Mouse (Mus musculus) CD4-positive, CD25-positive, alpha-beta regulatory T cell, adult 4 months (primary cell): ENCODE data around the gene Syngr1. TPM values are rescaled to one million over a fixed set of nuclear protein-coding genes. Genes with fewer than 3 reads are reported as not detected.

Experiments used
- ATAC-seq: one replicate; pipeline ENCODE4 v1.8.0; 2017
- polyA plus RNA-seq, 2 experiments: library from polyadenylated mRNA; unstranded; fragments of 100-300 nt; shearing (Covaris generic); gene quantifications; one replicate each; pipeline ENCODE4 v1.2.1; 2017

Gene Syngr1
- polyA plus RNA-seq, 2 experiments from 2014 or later, result 0.86 to 0.94 TPM

DNA sequence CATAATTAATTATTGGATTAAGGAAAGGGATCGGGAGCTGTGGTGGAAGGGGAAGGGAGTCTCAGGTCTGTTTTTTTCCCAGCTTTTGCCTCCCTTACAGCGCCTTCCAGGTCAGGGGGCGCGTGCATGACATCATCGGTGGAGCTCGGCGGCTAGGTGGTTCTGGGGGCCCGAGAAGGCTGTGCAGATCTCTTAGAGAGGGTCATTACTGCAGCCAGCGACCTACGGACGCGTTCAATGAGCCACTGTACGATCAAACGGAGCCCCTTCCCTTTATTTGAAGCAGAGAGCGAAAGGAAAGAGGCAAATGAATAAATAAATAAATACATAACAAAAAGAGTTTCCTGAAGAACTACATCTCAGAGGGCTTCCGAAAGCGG is 403 bp upstream of the Syngr1 start:
- ATAC-seq, result no peak

DNA sequence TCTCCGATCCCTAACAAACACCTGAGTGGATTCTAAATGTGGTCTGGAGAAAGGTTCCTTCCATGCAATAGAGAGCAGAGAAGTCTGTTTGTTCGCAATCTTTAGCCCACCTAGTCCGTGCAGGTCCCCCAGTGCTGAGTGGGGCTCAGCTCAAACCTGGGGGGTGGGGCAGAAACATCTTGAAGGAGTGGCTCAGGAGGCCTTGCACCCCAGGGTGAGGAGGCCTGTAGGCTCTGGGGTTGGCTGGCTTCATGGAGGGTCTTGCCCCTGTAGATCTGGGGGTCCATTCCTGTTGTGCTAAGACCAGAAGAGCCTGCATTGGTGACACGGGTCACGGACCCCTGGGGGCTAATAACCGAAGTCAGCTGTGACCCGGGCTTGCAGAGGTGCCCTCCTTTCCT is 907 bp downstream of the Syngr1 start:
- no peak for ATAC-seq

DNA sequence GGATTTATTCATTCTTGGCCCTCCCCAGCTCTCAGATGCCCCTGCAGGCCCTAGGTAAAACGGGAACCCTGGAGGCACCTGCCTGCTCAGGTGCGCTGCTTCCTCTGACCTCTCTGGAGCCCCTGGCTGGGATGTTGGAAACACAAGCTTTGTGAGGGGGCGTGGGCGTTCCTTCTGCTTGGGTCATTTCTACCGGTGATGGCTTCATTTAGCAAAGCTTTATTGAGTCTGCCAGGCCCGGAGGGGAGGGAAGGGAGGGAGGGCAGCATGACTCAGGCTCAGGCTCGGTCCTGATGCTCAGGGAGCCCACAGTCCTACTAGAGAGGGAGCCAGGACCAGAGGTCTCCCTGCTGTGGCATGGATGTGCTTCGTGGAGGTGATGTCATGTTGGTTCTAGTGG is 1.5 kb downstream of the Syngr1 start:
- no peak for ATAC-seq

DNA sequence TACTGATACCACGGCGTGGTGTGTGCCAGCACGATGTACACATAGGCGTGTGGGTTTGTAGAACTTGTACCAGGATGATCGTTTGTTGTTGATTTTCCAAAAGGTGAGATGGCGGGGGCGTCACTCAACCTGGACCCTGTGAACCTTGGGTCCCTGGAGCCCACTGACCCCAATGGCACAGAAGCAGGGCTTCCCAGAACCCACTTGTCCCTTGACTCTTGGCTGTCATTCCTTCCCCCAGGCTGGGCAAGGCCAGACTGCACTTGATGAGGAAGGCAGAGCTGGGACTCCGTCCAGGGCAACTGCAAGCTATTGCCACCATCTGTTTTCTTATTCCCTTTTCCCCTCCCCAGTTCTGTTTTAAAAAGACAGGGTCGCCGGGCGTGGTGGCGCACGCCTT is 3.1 kb downstream of the Syngr1 start:
- ATAC-seq, result no peak

DNA sequence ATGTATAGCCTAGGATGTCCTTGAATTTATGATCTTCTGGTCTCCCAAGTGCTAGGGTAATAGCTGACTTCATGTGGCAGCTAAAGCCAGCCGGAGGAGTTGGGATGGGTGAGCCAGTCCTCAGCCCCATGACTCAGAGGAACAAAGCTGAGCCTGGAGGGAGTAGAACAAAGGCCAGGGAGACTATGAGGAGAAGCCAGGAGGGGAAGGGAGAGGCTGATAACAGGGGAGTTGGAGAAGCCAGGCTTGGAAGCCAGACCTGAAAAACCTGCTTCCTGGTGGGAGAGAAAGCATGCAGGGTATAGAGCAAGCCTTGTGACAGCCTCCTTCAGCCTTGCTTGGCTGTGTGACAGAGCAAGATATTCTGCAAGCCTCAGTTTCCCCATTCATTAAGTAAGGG is 4.5 kb downstream of the Syngr1 start:
- no peak for ATAC-seq

DNA sequence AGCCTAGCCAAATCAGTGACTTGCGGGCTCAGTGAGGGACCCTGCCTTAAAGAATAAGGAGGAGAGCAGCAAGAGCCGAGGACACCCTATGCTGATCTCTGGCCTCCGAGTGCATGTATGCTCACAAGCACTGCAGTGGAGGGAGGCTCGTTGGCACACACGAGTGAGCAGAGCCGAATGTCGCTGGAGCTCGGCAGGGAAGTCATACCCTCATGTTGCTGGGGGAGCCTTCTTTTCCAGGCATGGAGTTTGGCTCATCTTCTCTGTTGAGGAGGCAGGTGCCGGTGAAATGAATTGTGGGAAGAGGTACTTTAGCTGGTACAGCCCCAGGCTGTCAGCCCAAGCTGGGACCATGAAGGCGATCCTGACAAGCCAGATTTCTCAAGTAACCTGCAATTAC is 5.3 kb downstream of the Syngr1 start:
- no peak for ATAC-seq

DNA sequence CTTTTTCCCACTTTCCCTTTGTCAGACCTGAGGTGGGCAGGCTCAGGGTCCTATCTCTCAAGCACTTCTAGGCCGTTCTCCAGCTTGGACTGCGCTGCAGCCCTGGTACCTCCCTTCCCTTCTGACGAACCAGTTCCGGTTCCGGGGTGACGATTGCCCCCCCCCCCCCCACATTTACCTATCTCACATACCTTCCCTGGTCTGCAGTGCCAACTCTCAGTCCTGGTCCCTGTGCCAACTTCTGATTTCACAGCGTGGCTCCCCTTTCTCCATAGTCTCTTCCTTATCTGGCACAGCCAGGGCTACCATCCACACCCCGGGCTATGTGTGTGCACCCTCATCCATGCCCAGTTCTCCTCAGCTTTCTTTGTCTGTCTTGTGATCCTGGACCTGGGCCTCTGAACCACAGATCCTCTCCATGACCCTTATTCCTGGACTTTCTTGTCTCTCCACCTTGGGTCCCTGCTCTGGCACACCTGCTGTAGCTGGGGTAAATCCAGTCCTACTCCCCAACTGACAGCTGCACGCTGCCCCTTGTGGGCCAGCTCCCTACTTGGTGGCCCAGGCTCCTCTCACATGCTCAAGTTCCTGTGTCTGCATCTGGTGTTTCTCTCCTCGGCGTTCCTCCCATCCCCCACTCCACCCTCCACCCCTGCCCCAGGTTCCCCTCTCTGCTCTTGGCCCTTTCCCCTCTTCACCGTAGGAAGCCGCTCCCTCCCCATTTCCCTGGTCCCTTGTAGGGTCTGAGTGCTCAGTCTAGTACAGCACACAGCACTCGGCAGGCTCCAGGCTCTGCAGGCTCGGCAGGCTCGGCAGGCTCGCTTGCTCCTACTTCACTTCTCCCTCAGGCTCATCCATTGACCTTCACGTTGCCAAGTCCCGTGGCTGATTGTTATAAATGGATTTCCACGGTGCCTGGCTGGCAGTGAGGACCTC is 6.1 kb downstream of the Syngr1 start:
- ATAC-seq, result peak; percentile 73

DNA sequence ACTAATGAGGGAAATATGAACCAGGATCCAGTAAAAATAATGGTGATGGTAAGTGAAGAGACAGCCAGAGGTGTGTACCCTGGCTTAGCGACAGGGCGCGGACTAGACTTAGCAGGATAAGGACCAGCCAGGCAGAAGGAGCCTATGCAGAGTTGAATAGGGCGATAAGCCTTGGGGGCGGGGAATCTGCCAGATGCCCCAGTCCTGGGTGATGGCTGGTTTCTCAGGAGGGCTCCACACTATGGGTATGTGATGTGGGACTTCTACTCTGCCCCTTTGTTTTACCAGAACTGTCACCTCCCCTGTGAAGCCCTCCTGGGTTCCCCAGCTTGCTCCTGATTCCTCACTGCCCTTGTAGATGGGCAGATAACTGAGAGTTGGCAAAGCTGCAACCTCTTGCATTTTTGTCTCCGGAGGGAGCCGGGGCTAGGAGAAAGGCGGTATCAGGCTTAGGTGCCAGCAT is 6.9 kb downstream of the Syngr1 start:
- no peak for ATAC-seq

DNA sequence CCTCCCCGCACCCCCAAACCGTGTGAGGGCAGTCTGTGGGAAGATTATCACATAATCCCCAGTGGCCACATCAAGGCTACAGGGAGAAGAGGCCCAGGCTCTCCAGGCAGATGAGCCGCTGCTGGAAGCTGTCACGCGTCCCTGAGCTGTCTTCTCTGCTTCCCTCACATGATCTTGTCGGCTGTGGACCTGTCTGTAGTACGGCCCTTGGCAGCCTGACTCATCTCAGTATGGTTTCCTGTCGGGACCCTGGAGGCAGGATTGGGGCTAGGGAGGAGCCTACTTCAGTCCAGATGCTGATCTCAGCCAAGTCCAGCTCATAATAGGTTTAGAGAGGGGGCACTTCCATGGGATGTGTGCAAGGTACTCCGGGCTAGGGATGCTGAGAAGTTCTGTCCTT is 7.7 kb downstream of the Syngr1 start:
- ATAC-seq, result no peak

DNA sequence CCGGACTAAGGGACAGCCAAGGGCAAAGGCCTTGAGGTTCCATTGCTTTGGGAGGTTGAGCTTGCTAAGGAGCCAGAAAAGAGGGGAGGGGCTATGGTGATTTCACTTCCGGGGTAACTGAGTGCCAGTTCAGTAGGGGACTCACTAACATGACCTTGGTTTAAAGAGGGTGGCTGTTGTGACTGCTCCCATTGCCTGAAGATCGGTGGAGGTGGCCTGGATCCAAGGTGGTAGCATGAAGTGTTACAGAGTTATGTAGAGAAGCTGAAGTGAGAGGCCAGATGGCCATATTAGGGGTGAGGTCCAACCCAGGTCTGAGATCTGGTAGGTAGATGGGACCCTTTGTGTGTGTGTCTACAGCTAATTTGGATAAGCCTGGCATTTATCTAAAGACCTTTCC is 8.3 kb downstream of the Syngr1 start:
- ATAC-seq, result no peak

DNA sequence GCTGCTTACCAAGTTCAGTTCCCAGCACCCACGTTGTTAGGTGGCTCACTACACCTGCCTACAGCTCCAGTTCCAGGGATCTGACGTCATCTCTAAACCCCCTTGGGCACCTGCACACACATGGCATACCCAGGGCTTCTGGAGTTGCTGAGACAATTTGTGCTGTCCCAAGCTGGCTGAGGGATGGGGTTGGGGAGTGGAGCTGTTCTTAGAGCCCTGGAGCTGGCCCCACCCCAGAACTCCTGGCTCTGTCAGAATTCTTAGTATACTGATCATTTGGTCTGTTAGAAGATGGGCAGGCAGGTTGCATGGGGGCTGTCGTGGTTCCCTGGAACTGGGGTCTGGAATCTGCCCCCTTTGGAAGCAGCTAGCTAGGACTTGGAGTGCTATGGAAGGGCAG is 9.1 kb downstream of the Syngr1 start:
- no peak for ATAC-seq

DNA sequence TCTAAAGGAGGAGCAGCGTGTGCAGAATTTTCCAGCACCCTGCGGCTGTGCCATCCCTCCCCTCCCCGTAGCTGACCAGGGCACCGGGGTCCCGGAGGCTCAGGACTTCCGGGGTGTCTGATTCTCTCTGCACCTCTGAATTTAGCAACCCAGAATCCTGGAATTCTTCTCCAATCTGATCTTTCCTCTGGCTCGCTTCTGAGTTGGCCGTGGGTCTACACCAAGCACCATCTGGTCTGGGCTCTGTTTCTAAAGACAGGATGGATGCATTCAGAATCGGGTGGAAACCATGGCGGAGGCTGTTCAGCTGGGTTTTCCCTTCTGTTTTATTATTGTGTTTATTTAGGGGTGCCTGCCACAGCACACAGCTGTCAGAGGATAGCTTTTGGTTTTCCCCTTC is 9.7 kb downstream of the Syngr1 start:
- no peak for ATAC-seq

DNA sequence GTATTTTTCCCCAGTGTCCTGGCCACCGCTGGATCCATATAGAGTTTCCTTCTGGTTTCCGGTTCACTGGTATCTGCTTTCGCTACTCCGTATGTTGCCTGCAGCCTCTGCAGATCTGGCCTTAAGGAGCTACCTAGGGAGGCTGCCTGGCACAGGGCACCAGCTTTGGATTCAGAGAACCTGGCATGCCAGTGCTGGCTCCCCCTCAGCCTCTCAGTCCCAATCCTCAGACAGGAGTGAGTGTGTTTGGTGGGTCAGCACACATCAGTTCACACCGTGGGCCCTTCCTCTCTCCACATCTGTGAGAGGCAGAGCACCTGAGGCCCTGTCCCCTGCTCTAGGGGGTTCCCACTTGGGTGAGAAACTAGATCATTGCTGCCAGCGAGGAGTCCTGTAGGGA is 10.4 kb downstream of the Syngr1 start:
- no peak for ATAC-seq

DNA sequence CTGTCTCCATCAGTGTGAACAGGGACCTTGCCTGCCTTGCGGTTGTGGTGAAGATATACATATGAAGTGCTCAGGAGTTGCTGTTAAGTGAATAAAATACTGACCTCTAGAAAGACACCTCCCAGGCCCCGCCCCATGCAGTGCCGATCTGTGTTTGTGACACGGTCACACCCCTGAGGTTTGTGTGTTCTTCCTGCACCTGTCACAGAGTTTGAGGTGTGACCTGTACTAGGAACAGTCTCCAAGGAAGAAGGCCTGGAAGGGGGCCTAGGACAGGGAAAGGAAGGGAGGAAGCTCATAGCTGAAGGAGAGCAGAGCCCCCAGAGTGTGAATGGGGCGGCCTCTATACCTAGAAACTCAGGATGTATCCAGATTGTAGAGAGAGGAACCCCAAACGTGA is 11.4 kb downstream of the Syngr1 start:
- no peak for ATAC-seq

DNA sequence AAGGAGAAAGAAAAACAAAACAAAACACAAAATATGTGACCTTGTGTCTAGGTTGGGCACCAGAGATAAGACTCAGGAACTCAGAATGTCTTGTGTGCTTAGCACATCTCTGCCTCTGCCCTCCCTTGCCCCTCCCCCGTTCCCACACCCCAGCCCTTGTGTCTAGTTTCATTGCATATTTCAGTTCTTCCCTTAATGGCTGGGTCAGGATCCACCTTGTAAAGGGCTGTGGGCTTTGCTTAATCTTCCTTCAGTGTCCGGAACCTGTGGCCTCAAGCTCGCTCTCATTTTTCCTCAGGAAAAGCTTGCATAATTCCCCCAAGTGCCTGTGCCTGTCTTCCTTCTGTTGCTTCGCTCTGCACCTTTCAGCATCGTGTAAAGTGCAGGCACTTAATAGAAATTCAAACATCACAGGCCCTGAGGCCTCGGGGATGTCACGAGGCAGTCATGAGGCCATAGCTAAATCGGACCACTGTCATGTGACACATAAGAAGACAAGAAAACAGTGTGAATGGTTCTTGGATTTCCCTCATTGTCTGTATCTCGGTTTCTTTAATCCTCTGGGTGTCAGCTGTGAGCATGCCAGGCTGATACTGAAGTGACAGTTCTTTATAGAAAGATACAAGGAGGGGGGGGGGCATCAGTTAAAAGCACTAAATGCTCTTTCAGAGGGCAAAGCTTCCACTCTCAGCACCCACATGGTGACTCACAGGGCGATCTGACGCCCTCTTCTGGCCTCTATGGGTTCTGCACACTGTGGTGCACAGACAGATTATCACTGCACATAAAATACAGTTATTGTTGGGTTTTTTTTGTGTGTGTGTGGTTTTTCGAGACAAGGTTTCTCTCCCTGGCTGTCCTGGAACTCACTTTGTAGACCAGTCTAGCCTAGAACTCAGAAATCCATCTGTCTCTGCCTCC is 14.6 kb downstream of the Syngr1 start:
- ATAC-seq, result no peak

DNA sequence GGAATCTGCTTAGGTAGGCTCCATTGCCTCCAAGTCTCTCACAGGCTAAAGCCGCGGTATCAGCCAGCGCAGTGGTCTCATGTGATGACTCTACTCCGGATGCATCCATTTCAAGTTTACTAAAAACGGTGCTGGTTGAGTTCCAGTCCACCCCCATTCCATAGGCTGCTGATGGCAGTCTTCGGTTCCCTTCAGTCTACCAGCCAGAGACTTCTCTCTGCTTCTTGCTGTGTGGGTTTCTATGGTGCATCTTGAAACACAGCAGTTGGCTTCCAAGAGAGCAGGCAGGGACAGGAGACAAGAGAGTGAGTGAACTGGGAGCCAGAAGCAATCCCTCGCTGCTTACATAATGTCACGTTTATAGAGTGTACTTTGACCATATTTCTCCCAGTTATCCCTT is 16.0 kb downstream of the Syngr1 start:
- ATAC-seq, result no peak

DNA sequence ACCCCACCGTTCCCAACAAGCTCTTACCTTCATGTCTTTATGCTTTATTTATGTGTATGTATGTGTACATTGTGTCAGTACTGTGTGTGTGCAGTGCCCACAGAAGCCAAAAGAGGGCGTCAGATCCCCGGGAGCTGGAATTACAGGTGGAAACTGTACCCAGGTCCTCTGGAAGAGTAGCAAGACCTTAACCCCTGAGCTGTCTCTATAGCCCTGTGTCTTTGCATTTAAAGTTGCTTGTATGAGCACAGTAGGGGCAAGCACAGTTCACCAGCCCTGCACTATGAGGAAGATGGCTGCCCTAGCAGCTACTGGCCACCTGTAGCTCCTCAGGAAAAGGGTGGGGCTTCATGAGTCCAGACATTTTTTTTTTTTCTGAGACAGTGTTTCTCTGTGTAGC is 16.4 kb downstream of the Syngr1 start:
- no peak for ATAC-seq

DNA sequence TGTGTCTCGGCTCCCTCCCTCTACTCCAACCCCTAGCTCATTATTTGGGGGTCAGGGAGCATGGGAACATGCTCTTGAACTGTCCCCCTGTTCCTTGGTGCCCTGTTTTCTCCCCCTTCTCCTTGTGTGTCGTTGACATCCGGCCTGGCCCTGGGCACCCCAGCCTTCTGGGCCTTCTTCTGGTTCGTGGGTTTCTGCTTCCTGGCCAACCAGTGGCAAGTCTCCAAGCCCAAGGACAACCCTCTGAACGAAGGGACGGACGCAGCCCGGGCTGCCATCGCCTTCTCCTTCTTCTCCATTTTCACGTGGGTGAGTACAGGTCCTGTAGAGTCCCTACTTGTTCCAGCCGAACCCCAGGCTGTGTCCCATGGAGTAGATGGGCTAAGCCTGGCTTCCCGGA is 20.3 kb downstream of the Syngr1 start:
- ATAC-seq, result no peak

DNA sequence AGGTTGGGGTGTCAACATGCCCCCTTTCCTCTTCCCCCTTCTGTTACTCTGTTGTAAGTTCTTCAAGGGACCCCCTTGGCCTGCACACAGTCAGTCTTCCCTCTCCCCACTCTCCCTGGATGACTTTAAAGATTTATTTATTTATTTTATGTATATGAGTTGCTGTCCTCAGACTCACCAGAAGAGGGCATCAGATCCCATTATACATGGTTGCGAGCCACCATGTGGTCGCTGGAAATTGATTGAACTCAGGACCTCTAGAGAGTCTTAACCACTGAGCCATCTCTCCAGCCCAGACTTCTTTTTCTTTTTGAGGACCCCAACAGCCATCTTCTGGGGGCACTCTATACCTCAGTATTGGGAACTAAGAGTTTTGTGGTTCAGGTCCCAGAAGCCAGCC is 21.4 kb downstream of the Syngr1 start:
- ATAC-seq, result no peak

DNA sequence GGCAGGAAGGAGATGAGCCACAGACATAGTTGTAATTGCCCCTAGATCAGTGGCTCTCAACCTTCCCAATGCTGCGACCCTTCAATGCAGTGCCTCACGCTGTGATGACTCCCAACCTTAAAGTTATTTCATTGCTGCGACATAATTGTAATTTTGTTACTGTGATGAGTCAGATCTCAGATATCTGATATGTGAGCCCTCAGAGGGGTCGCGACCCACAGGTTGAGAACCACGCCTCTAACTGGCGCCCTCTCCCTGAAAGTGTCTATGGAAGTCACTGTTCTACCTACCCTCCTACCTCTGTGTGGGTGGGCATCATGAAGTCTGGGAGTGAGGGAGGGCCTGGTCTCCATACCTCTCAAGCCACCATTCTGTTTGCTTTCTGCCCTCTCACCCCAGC is 23.3 kb downstream of the Syngr1 start:
- ATAC-seq, result no peak

DNA sequence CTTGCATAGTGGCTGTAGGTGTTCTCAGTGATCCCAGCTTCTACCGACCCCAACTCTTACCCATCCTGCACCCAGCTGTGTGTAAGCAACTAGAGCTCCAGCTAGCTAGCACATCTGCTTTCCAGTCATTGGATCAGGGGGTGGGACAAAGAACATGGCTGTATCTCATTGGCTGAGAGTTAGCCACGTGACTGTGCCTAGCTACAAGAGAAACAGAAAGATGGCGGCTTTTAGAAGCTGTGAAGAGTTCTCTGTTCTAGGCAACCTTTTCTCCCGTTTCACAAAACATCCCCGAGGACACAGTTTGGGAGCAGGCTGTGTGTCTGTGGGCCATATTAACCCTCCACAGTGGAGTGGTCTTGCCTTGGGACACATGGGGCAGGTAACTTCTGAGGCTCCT is 24.1 kb downstream of the Syngr1 start:
- ATAC-seq, result no peak

DNA sequence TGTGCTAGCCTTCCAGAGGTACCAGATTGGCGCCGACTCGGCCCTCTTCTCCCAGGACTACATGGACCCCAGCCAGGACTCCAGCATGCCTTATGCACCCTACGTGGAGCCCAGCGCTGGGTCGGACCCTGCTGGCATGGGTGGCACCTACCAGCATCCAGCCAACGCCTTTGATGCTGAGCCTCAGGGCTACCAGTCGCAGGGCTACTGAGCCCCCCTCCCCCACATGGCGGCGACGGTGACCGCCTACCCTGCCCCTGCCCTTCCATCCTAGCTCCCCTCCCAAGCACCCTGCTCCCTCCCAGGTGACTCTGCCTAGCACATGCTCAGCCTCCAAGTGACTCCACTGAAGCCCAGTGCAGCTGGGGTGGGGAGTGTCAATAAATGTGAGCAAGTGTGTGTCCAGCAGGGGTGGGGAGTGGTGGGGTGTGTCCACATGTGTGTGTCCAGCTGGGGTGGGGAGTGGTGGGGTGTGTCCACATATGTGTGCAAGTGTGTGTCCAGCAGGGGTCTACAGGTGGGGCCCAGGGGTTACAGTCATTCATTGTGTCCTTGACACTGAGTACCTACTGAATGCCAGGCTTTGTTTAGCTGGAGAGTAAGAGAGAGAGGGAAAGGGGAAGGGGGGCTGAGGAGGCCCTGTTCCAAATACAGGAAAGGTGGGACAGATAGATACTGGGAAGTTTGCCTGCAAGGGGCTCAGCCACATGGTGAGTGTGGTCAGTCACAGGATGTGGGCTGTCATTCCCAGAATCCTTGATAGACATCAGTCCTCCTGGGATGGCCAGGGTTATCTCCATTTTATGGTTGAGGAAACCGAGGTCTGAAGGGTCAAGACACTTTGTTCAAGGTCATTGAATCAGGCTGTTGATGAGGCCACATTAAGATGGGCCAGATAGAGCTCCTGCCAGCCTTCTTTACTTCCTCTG is 25.0 kb downstream of the Syngr1 start:
- ATAC-seq, result no peak

DNA sequence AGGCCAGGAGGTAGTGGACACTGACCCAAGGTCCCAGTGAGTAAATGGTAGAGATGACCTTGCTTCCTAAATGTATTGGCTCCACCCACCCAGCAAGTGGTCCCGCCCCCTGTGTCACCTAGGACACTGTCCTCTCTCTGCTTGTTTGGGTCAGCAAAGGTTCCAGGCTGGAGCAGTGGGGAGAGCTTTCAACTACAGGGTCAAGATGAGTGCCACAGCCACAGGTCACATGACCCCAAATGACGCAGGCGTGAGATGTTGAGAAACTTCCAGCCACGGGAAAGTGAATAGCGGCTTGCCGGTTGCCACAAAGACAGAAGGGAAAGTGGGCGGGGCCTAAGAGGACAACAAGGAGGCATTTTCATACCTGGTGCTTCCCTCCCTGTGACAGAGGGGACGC is 26.0 kb downstream of the Syngr1 start:
- ATAC-seq, result no peak
